Mouse (Mus musculus) kidney, embryonic 16.5 days (tissue): ENCODE results near the gene Xrcc3. TPM values are rescaled to one million over a fixed set of nuclear protein-coding genes. Genes with fewer than 3 reads are reported as not detected.

Experiments
- ATAC-seq: fragments of 200-750 bp; cut with Nextera tagmentation; 2 replicates; pipeline ENCODE4 v1.8.0; 2017; ENCODE audit warnings: moderate TSS enrichment; ENCODE audit not compliant: low FRiP score, low TSS enrichment
- H3K27ac ChIP-seq: fragments of 300-500 bp; sonication (generic); 2 replicates; pipeline ENCODE4 v1.5.1; 2014; ENCODE audit warnings: low read length
- H3K27me3 ChIP-seq: fragments of 300-500 bp; sonication (generic); 2 replicates; pipeline ENCODE4 v1.6.1; 2014; ENCODE audit warnings: low read length, control low read depth, mixed read lengths; ENCODE audit not compliant: insufficient read depth
- H3K36me3 ChIP-seq: fragments of 300-500 bp; sonication (generic); 2 replicates; pipeline ENCODE4 v1.6.1; 2014; ENCODE audit warnings: low read length, control low read depth, mixed read lengths; ENCODE audit not compliant: insufficient read depth
- H3K4me1 ChIP-seq: fragments of 300-500 bp; sonication (generic); 2 replicates; pipeline ENCODE4 v1.6.1; 2014; ENCODE audit warnings: low read length, control low read depth, mixed read lengths; ENCODE audit not compliant: insufficient read depth
- H3K4me2 ChIP-seq: fragments of 300-500 bp; sonication (generic); replicated peaks from 2 replicates; pipeline ENCODE4 v1.6.1; 2014; ENCODE audit warnings: low read depth, low read length
- H3K4me3 ChIP-seq: fragments of 300-500 bp; sonication (generic); 2 replicates; pipeline ENCODE4 v1.5.1; 2014; ENCODE audit warnings: mild to moderate bottlenecking, low read length
- H3K9ac ChIP-seq: fragments of 300-500 bp; sonication (generic); replicated peaks from 2 replicates; pipeline ENCODE4 v1.6.1; 2014; ENCODE audit warnings: low read length
- H3K9me3 ChIP-seq: fragments of 300-500 bp; sonication (generic); 2 replicates; pipeline ENCODE4 v1.6.1; 2016; ENCODE audit warnings: low read length, control low read depth
- whole genome bisulfite sequencing: fragments of 180-500 bp; shearing (Covaris S2); extraction: QIAGEN DNeasy Blood & Tissue Kit; methylation state at CpG from one replicate; pipeline ENCODE4 v1.1.7; 2014; 5-methylcytosine and 5-hydroxymethylcytosine counted together
- polyA plus RNA-seq: library from polyadenylated mRNA; unstranded; fragments of >200 nt; fragmentation: Nextera tagmentation; extraction: Ambion mirVana; gene quantifications from 2 replicates; pipeline ENCODE4 v1.2.1, GENCODE M21; 2015

Xrcc3 gene
- polyA plus RNA-seq, 1 experiment from 2014 or later = 12.4 TPM

DNA sequence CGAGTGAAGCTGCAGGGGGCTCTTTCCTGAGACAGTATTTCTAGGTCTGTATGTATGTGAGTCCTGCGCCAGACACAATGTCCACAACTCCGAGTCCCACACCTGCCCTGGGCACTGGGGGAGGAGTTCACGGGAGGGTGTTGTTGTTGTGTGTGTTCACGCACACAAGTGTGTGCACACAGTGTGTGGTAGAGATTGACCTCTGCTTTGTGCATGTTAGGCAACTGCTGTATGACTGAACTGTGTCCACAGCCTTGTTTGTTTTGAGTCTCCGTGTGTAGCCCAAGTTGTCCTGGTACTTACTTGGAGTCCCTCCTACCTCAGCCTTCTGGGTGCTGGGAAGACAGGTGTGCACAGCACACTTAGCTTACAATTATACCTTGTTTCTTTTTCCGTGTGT lies 23.0 kb downstream of the Xrcc3 start:
- Histone ChIP-seq H3K9me3 (no peaks in the 10 kb centered on the region), H3K36me3 (peaks cover 81% of the 10 kb centered on the region), H3K4me1 (no peaks in the 10 kb centered on the region), H3K4me3 (no peak overlapping the region), H3K27ac (peak overlapping the region; percentile 63), H3K27me3 (no peaks in the 10 kb centered on the region), H3K9ac (no peak overlapping the region), H3K4me2 (no peak overlapping the region)
- no peak for ATAC-seq
- 84% methylated on average over 7 of the region's 7 CpGs for WGBS

DNA sequence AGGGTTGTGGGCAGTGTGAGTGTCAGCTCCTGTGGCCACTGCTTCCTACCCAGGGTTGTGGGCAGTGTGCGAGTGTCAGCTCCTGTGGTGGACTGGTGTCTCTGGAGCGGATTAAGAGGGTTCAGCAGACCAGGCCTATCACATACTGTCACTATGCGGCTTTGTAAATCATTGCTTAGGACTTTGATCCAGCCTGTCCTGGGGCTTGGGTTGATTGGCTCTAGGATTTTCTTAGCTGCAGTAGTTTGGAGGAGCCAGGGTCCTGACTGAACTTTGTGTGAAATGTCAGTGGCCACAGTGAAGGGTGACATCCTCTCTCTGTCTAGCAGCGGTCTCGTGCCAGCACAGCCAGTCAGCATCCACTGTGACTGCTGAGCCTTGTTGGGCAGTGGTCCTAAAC lies 23.6 kb downstream of the Xrcc3 start:
- no peak overlapping the region for H3K9ac ChIP-seq
- H3K36me3 ChIP-seq = peaks cover 81% of the 10 kb centered on the region
- H3K27ac ChIP-seq = peak overlapping the region; percentile 63
- peak; percentile 85 for ATAC-seq
- 92% methylated on average over 5 of the region's 5 CpGs for WGBS
- H3K4me2 ChIP-seq = no peak overlapping the region
- H3K4me3 ChIP-seq = no peak overlapping the region
- no peaks in the 10 kb centered on the region for H3K4me1 ChIP-seq
- H3K9me3 ChIP-seq = no peaks in the 10 kb centered on the region
- H3K27me3 ChIP-seq = no peaks in the 10 kb centered on the region

DNA sequence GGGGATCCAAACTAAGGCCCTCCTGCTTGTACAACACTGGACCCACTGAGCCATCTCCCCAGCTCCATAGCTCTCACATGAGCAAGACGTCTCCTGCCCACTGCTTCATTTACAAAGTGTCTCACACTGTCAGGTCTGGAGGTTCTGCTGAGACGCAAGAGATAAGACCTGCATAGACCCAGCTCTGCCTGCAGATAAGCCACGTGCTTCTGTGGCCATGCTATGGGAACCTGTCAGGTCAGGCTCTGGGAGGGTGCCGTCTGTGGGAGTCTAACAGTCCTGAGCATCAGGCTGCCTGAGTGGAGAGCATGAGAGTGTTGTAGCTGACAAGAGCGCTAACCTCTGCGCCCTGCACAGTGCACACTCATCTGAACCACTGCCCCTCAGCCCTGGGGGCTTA lies 26.7 kb downstream of the Xrcc3 start:
- Histone ChIP-seq H3K4me1 (no peaks in the 10 kb centered on the region), H3K9me3 (no peaks in the 10 kb centered on the region), H3K27me3 (no peaks in the 10 kb centered on the region), H3K4me3 (no peak overlapping the region), H3K9ac (no peak overlapping the region), H3K4me2 (no peak overlapping the region), H3K36me3 (peaks cover 79% of the 10 kb centered on the region), H3K27ac (no peak overlapping the region)
- whole genome bisulfite sequencing = 90% methylated on average over 6 of the region's 6 CpGs
- no peak for ATAC-seq

- H3K4me2 ChIP-seq = no peak overlapping the region
- no peak overlapping the region for H3K4me3 ChIP-seq
- no peak for ATAC-seq
- H3K27ac ChIP-seq = no peak overlapping the region
- peaks cover 79% of the 10 kb centered on the region for H3K36me3 ChIP-seq
- WGBS = 71% methylated on average over 10 of the region's 15 CpGs
- no peaks in the 10 kb centered on the region for H3K27me3 ChIP-seq
- H3K9me3 ChIP-seq = no peaks in the 10 kb centered on the region
- no peaks in the 10 kb centered on the region for H3K4me1 ChIP-seq
- H3K9ac ChIP-seq = no peak overlapping the region
Measured at GRCm38 (mm10) chr12:111785174-111785573, 28.5 kb downstream of the Xrcc3 start.

- ATAC-seq = no peak
- no peak overlapping the region for H3K9ac ChIP-seq
- no peaks in the 10 kb centered on the region for H3K4me1 ChIP-seq
- H3K9me3 ChIP-seq = no peaks in the 10 kb centered on the region
- 100% methylated on average over 1 of the region's 1 CpGs for WGBS
- no peak overlapping the region for H3K4me3 ChIP-seq
- H3K36me3 ChIP-seq = peaks cover 87% of the 10 kb centered on the region
- no peak overlapping the region for H3K27ac ChIP-seq
- H3K27me3 ChIP-seq = no peaks in the 10 kb centered on the region
- no peak overlapping the region for H3K4me2 ChIP-seq
Measured at GRCm38 (mm10) chr12:111779544-111779943, 34.1 kb downstream of the Xrcc3 start.

GRCm38 (mm10) chr12:111777919-111778318 lies 35.8 kb downstream of the Xrcc3 start:
- Histone ChIP-seq H3K27ac (0 out of 2 replicates have a peak overlapping the region, but pooled peaks have one; percentile 20), H3K4me1 (no peaks in the 10 kb centered on the region), H3K36me3 (peaks cover 87% of the 10 kb centered on the region), H3K4me2 (no peak overlapping the region), H3K9me3 (no peaks in the 10 kb centered on the region), H3K27me3 (no peaks in the 10 kb centered on the region), H3K9ac (no peak overlapping the region), H3K4me3 (no peak overlapping the region)
- 0 out of 2 replicates have a peak, but pooled peaks have one; percentile 29 for ATAC-seq
- WGBS = 88% methylated on average over 13 of the region's 13 CpGs

- WGBS = 80% methylated on average over 15 of the region's 15 CpGs
- H3K4me1 ChIP-seq = no peaks in the 10 kb centered on the region; the same call in 1 of the 2 replicates
- no peak overlapping the region for H3K9ac ChIP-seq
- no peak for ATAC-seq
- no peak overlapping the region for H3K4me3 ChIP-seq
- H3K27me3 ChIP-seq = no peaks in the 10 kb centered on the region
- H3K4me2 ChIP-seq = no peak overlapping the region
- no peak overlapping the region for H3K27ac ChIP-seq
- H3K9me3 ChIP-seq = no peaks in the 10 kb centered on the region
- H3K36me3 ChIP-seq = peaks cover 70% of the 10 kb centered on the region
Measured at GRCm38 (mm10) chr12:111774845-111775244, 38.8 kb downstream of the Xrcc3 start.

DNA sequence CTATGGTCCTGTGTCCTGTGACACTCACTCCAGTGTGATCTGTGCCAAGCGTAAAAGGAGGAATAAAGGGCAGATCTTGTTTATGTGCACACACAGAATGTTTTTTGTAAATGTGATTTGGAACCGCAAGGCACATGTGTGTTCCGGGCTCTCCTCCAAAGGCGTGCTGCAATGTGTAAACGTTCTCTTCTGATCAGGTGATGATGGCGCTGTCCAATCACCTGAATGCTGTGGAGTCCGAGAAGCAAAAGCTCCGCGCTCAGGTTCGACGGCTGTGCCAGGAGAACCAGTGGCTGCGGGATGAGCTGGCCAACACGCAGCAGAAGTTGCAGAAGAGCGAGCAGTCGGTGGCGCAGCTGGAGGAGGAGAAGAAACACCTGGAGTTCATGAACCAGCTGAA lies 39.5 kb downstream of the Xrcc3 start:
- Histone ChIP-seq H3K9me3 (no peaks in the 10 kb centered on the region), H3K4me2 (no peak overlapping the region), H3K36me3 (peaks cover 63% of the 10 kb centered on the region), H3K27me3 (no peaks in the 10 kb centered on the region), H3K4me3 (no peak overlapping the region), H3K9ac (no peak overlapping the region), H3K4me1 (peaks cover 4% of the 10 kb centered on the region), H3K27ac (no peak overlapping the region)
- 87% methylated on average over 16 of the region's 16 CpGs for WGBS
- ATAC-seq = no peak

- H3K36me3 ChIP-seq = peaks cover 30% of the 10 kb centered on the region
- H3K4me2 ChIP-seq = no peak overlapping the region
- peaks cover 22% of the 10 kb centered on the region for H3K4me1 ChIP-seq
- H3K27ac ChIP-seq = no peak overlapping the region; the same call in 1 of the 2 replicates
- 83% methylated on average over 10 of the region's 10 CpGs for WGBS
- no peak for ATAC-seq
- no peak overlapping the region for H3K4me3 ChIP-seq
- no peaks in the 10 kb centered on the region for H3K27me3 ChIP-seq
- no peaks in the 10 kb centered on the region for H3K9me3 ChIP-seq
- no peak overlapping the region for H3K9ac ChIP-seq
Measured at GRCm38 (mm10) chr12:111770651-111771050, 43.0 kb downstream of the Xrcc3 start.

- H3K27ac ChIP-seq = no peak overlapping the region; the same call in none of the 2 replicates
- peaks cover 24% of the 10 kb centered on the region for H3K4me1 ChIP-seq
- WGBS = 56% methylated on average over 8 of the region's 9 CpGs
- no peak overlapping the region for H3K4me2 ChIP-seq
- H3K4me3 ChIP-seq = no peak overlapping the region
- no peak overlapping the region for H3K9ac ChIP-seq
- no peaks in the 10 kb centered on the region for H3K27me3 ChIP-seq
- H3K9me3 ChIP-seq = no peaks in the 10 kb centered on the region
- peaks cover 23% of the 10 kb centered on the region for H3K36me3 ChIP-seq
- no peak for ATAC-seq
Measured at GRCm38 (mm10) chr12:111769816-111770577, 43.7 kb downstream of the Xrcc3 start.
